Mouse (Mus musculus): Measurements from ENCODE around the gene Mff.

The Mff gene

GRCm38 (mm10) chr1:82724339-82725025 lies at the start of gene Mff:
Gene Mff, plus strand, starts transcription at chr1:82724890.
- peak; percentile 91 for DNase-seq (ENCODE audit: low read depth)

GRCm38 (mm10) chr1:82686328-82686727 lies 38.4 kb upstream of the Mff start:
- DNase-seq (ENCODE audit: low read depth): no peak

GRCm38 (mm10) chr1:82686866-82687265 lies 37.8 kb upstream of the Mff start:
- DNase-seq (ENCODE audit: low read depth): no peak

- no peak for DNase-seq (ENCODE audit: low read depth)
Observed at GRCm38 (mm10) chr1:82687931-82688330, 36.8 kb upstream of the Mff start.

- DNase-seq (ENCODE audit: low read depth): no peak
Observed at GRCm38 (mm10) chr1:82695915-82696314, 28.8 kb upstream of the Mff start.

- no peak for DNase-seq (ENCODE audit: low read depth)
Observed at GRCm38 (mm10) chr1:82717816-82718512, 6.7 kb upstream of the Mff start.

- DNase-seq (ENCODE audit: low read depth): peak; percentile 63
Observed at GRCm38 (mm10) chr1:82725026-82725874, 560 bp downstream of the Mff start.

GRCm38 (mm10) chr1:82725875-82726185 lies 1.1 kb downstream of the Mff start:
- peak; percentile 64 for DNase-seq (ENCODE audit: low read depth)

GRCm38 (mm10) chr1:82726482-82726881 lies 1.8 kb downstream of the Mff start:
- DNase-seq (ENCODE audit: low read depth): no peak

GRCm38 (mm10) chr1:82733357-82733756 lies 8.7 kb downstream of the Mff start:
- DNase-seq (ENCODE audit: low read depth): no peak

GRCm38 (mm10) chr1:82738066-82738465 lies 13.4 kb downstream of the Mff start:
- DNase-seq (ENCODE audit: low read depth): no peak

- DNase-seq (ENCODE audit: low read depth): no peak
Observed at GRCm38 (mm10) chr1:82741539-82741938, 16.8 kb downstream of the Mff start.

GRCm38 (mm10) chr1:82743962-82744361 lies 19.3 kb downstream of the Mff start:
- DNase-seq (ENCODE audit: low read depth): no peak

GRCm38 (mm10) chr1:82746408-82746807 lies 21.7 kb downstream of the Mff start:
- DNase-seq (ENCODE audit: low read depth): no peak

GRCm38 (mm10) chr1:82747714-82748452 lies 23.2 kb downstream of the Mff start:
- DNase-seq (ENCODE audit: low read depth): peak; percentile 48

- DNase-seq (ENCODE audit: low read depth): peak; percentile 29
Observed at GRCm38 (mm10) chr1:82759520-82759919, 34.8 kb downstream of the Mff start.

- DNase-seq (ENCODE audit: low read depth): no peak
Observed at GRCm38 (mm10) chr1:82761454-82762169, 36.9 kb downstream of the Mff start.

GRCm38 (mm10) chr1:82762274-82762673 lies 37.6 kb downstream of the Mff start:
- no peak for DNase-seq (ENCODE audit: low read depth)

- no peak for DNase-seq (ENCODE audit: low read depth)
Observed at GRCm38 (mm10) chr1:82766227-82766626, 41.5 kb downstream of the Mff start.

GRCm38 (mm10) chr1:82766641-82767040 lies 42.0 kb downstream of the Mff start:
- no peak for DNase-seq (ENCODE audit: low read depth)

- no peak for DNase-seq (ENCODE audit: low read depth)
Observed at GRCm38 (mm10) chr1:82768269-82768668, 43.6 kb downstream of the Mff start, which contains the start of gene Tm4sf20. Gene Tm4sf20, minus strand, starts transcription at chr1:82768461.

All from c-Kit-positive CD71-positive TER-119-negative erythroid progenitor cells, embryonic 14.5 days (primary cell).